Mouse (Mus musculus) spleen, adult 12 weeks (tissue): ENCODE results near the gene Tshz2.
"Not testable (repeated sequence)": the region's sequence is repeated elsewhere in the genome, so short reads cannot be mapped to it uniquely, and the experiment has no call there.

Source experiments
- DNase-seq: peaks from one replicate; pipeline ENCODE4 v3.0.0; 2022; ENCODE audit warnings: low spot score

Tshz2 gene

GRCm38 (mm10) chr2:169632338-169633151, at the start of gene Tshz2:
TSS of gene Tshz2 (plus strand) at chr2:169633013.
- no peak for DNase-seq

GRCm38 (mm10) chr2:169583476-169583875, 49.3 kb upstream of the Tshz2 start:
- DNase-seq = no peak

GRCm38 (mm10) chr2:169584745-169585456, 47.9 kb upstream of the Tshz2 start:
- no peak for DNase-seq

GRCm38 (mm10) chr2:169585631-169586285, 47.1 kb upstream of the Tshz2 start:
- DNase-seq = no peak

- DNase-seq = no peak
Observed at GRCm38 (mm10) chr2:169586688-169587087, 46.1 kb upstream of the Tshz2 start.

- DNase-seq = not testable (repeated sequence)
Observed at GRCm38 (mm10) chr2:169587645-169588044, 45.2 kb upstream of the Tshz2 start, which contains the start of gene Gm11011. TSS of gene Gm11011 (minus strand) at chr2:169587745.

GRCm38 (mm10) chr2:169589697-169590096, 43.1 kb upstream of the Tshz2 start:
- no peak for DNase-seq

GRCm38 (mm10) chr2:169590412-169590811, 42.4 kb upstream of the Tshz2 start:
- no peak for DNase-seq

- DNase-seq = no peak
Observed at GRCm38 (mm10) chr2:169593742-169594141, 39.1 kb upstream of the Tshz2 start.

GRCm38 (mm10) chr2:169597357-169597756, 35.5 kb upstream of the Tshz2 start:
- no peak for DNase-seq

GRCm38 (mm10) chr2:169597971-169598370, 34.8 kb upstream of the Tshz2 start:
- DNase-seq = no peak

GRCm38 (mm10) chr2:169599591-169599990, 33.2 kb upstream of the Tshz2 start:
- DNase-seq = no peak

- DNase-seq = no peak
Observed at GRCm38 (mm10) chr2:169600163-169600562, 32.6 kb upstream of the Tshz2 start.

- no peak for DNase-seq
Observed at GRCm38 (mm10) chr2:169606901-169607678, 25.7 kb upstream of the Tshz2 start.

GRCm38 (mm10) chr2:169607787-169608186, 25.0 kb upstream of the Tshz2 start:
- no peak for DNase-seq

GRCm38 (mm10) chr2:169609956-169610355, 22.9 kb upstream of the Tshz2 start:
- DNase-seq = no peak

GRCm38 (mm10) chr2:169610882-169611281, 21.9 kb upstream of the Tshz2 start:
- DNase-seq = no peak

- DNase-seq = no peak
Observed at GRCm38 (mm10) chr2:169611557-169611956, 21.3 kb upstream of the Tshz2 start.

- DNase-seq = no peak
Observed at GRCm38 (mm10) chr2:169614683-169615082, 18.1 kb upstream of the Tshz2 start.

GRCm38 (mm10) chr2:169615998-169616397, 16.8 kb upstream of the Tshz2 start:
- no peak for DNase-seq

- DNase-seq = no peak
Observed at GRCm38 (mm10) chr2:169621201-169621710, 11.6 kb upstream of the Tshz2 start.

- no peak for DNase-seq
Observed at GRCm38 (mm10) chr2:169630070-169630469, 2.7 kb upstream of the Tshz2 start.
